Mouse (Mus musculus) adipose tissue, adult 10 weeks (tissue): ENCODE measurements around the gene Sbno1. TPM values are rescaled to one million over a fixed set of nuclear protein-coding genes. Genes with fewer than 3 reads are reported as not detected.

Experiments
- polyA plus RNA-seq: library from polyadenylated mRNA; stranded (reverse); fragments of 350-450 nt; fragmentation: Illumina TruSeq; extraction: RNeasy Lipid Tissue Mini Kit (QIAGEN cat#74804); gene quantifications from one replicate; pipeline ENCODE4 v1.2.3, GENCODE M21; 2014; ENCODE audit warnings: low read depth, low replicate concordance

Sbno1 gene
- 27.4 TPM for polyA plus RNA-seq

DNA sequence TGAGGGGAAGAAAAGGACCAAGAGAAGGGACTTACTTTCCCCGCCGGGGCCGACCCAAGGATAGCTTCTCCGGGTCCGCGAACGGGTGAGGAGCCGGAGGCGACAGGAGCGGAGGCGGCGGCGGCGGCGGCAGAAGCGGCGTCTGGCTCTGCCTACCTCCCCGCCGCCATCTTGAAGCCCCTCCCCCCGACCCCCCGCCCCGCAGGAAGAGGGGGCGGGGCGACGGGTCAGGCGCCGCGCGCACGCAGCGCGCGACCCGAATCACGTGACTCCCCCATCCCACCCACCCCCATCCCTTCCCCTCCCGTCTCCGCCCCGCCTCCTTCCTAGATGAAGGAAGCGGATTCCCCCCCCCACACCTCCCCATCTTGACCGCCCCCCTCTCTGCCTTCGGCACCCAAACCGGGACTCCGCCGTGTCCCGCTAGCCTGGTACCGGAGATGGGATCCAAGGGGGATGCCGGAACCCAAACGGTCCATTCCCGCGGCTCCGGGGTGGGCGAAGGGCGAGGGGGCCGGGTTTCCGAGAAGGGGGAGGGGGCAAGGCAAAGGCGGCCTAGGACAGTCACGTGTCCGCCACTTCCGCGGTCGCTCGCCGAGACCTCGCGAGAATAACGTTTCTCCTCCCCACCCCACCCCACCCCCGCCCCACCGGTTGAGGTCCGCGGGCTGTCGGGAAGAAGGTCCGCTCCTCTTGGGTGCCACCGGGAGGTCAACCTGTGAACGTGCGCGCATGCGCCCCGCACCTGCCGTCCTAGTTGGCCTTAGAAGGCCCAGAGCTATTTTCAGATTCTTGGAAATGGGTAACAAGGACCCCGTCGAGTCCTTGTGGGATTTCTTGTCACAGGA lies at the start of gene Sbno1:
Gene Sbno1, minus strand, starts transcription at position 590 of the 848 bp plus-strand sequence.

DNA sequence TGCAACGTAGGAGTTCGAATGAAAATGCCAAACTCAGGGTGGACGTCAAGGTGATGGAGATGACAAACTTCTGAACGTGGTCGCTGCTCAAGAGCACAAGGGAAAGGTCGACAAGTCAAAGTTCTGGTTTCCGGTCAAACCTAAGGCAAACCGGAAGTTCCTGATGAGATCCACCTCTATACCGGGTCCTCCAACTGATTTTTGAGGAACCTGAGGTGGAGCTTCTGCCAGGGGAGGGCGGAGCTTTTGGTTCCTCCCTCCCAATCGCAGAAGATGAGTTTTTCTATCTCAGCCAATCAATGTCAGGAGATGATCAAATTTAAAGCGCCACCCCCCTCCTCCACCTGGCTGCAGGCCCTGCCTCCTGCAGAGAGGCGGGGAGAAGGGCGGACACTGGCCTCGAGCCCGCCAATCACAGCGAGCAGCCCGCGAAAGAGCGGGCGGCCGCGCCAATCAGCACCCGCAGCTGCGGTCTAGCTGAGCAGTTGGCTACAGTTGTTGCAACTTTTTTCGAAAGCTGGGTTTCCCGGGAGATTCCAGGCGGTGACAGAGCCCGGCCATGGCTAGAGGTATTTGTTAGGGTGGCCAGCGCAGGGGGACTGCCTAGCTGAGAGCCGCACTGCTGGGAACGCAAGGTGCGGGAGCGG lies 13.8 kb upstream of the Sbno1 start, which contains the start of gene Kmt5a:
Gene Kmt5a, plus strand, starts transcription at position 484 of the 647 bp plus-strand sequence.

DNA sequence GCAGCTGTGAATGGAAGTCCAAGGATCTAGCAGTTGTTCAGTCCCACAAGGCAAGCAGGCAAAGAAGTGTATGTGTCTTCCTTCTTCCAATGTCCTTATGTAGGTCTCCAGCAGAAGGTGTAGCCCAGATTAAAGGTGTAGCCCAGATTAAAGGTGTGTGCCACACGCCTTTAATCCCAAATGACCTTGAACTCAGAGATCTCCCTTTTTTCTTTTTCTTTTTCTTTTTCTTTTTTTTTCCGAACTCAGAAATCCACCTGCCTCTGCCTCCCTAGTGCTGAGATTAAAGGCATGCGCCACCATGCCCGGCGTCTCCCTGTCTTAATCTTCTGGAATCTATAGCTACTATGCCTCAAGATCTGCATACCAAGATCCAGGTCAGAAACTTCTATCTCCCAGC lies 62.8 kb downstream of the Sbno1 start, which contains the start of gene Cdk2ap1:
Gene Cdk2ap1, minus strand, starts transcription at position 101 of the 400 bp plus-strand sequence.

DNA sequence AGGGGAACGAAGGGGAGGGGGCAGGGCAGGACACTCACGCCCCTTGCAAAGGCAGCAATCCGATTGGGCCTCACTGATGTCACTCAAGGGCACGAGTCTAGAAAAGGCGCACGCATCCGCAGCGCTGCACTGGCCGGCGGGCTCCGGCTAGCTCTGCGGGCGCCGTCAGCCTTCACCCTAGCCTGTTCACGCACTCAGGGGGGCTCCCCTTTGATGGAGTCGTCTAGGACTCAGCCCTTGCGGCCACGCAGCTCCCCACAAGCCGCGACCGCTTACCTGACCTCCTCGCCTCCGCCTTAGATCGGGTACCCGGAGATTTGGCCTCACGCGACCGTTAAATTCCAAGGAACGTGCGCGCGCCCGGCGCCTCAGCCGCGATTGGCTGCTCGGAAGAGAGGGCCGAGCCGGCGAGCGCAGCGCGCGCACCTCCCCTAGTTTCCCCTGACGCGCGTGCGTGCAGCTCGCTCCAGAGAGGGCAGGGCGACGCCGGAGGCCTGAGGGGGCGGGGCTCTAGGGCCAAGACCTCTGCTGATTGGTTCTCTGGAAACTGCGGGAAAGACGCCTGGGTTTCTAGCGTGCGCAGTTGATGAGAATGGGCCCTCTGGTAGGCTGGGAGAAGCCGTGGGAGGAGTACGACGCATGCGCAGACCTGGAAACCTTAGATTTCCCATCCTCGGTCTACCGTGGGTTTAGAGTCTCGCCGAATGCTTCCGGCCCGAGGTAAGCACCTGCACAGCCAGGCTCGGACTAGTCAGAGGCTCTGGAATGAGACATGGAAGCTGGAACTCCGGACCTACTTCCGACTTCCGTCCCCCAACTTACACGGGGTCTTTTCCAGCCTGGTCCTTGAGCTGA lies 98.1 kb downstream of the Sbno1 start, which contains the start of the genes Mphosph9 and 2810006K23Rik:
Gene Mphosph9, minus strand, starts transcription at position 463 of the 855 bp plus-strand sequence.
Gene 2810006K23Rik, plus strand, starts transcription at position 580 of the 855 bp plus-strand sequence.

Other genes with a start within 250 kb of the Sbno1 start
- gene Pitpnm2, start 176.2 kb downstream of the Sbno1 start, polyA plus RNA-seq = 24.4 TPM
- gene Mphosph9, start 98.0 kb downstream of the Sbno1 start, polyA plus RNA-seq = 4.0 TPM
- gene 2810006K23Rik, start 97.9 kb downstream of the Sbno1 start, polyA plus RNA-seq = 14.3 TPM
- gene Cdk2ap1, start 62.9 kb downstream of the Sbno1 start, polyA plus RNA-seq = 130 TPM
- 71.2 TPM for gene Kmt5a, start 13.9 kb upstream of the Sbno1 start, polyA plus RNA-seq
- 21.1 TPM for gene Rilpl2, start 52.4 kb upstream of the Sbno1 start, polyA plus RNA-seq
- gene Snrnp35, start 57.1 kb upstream of the Sbno1 start, polyA plus RNA-seq = 12.0 TPM
- gene Rilpl1, start 105.4 kb upstream of the Sbno1 start, polyA plus RNA-seq = 31.6 TPM
- 440 TPM for gene Tmed2, start 114.7 kb upstream of the Sbno1 start, polyA plus RNA-seq
- 10.4 TPM for gene Ddx55, start 126.9 kb upstream of the Sbno1 start, polyA plus RNA-seq
- gene Eif2b1, start 153.1 kb upstream of the Sbno1 start, polyA plus RNA-seq = 28.2 TPM
- gene Gtf2h3, start 153.1 kb upstream of the Sbno1 start, polyA plus RNA-seq = 27.6 TPM
- 24.2 TPM for gene Atp6v0a2, start 202.6 kb upstream of the Sbno1 start, polyA plus RNA-seq